Mouse (Mus musculus) ES-Bruce4 (cell line): ENCODE measurements at regions not wholly inside any gene's neighbourhood (a gene's known extent, or its start where the extent isn't known, plus 50 kb on each side); places are given as distances from the start of the nearest gene placed in this dataset.

ENCODE experiments used
- H3K27ac ChIP-seq: 2 replicates; pipeline ENCODE4 v1.5.1; 2012; ENCODE audit warnings: low read length, inconsistent platforms; ENCODE audit not compliant: insufficient read depth
- H3K27me3 ChIP-seq: 2 replicates; pipeline ENCODE4 v1.6.1; 2012; ENCODE audit warnings: mild to moderate bottlenecking, low read length, inconsistent platforms; ENCODE audit not compliant: control insufficient read depth, poor library complexity, insufficient read depth, severe bottlenecking
- H3K36me3 ChIP-seq: 2 replicates; pipeline ENCODE4 v1.6.1; 2012; ENCODE audit warnings: inconsistent platforms, mild to moderate bottlenecking, low read length, moderate library complexity; ENCODE audit not compliant: control insufficient read depth, poor library complexity, insufficient read depth, severe bottlenecking
- H3K4me1 ChIP-seq: one replicate; pipeline ENCODE4 v1.8.1; 2011; ENCODE audit warnings: low read length; ENCODE audit not compliant: control insufficient read depth, insufficient read depth
- H3K4me3 ChIP-seq: 2 replicates; pipeline ENCODE4 v1.5.1; 2011; ENCODE audit warnings: low read depth, mild to moderate bottlenecking, low read length
- H3K9ac ChIP-seq: 2 replicates; pipeline ENCODE4 v1.6.1; 2012; ENCODE audit warnings: low read depth, mild to moderate bottlenecking, inconsistent platforms; ENCODE audit not compliant: poor library complexity, severe bottlenecking
- H3K9me3 ChIP-seq: replicated peaks from 2 replicates; pipeline ENCODE4 v1.6.1; 2012; ENCODE audit warnings: mild to moderate bottlenecking, low read length, inconsistent platforms; ENCODE audit not compliant: control insufficient read depth, poor library complexity, insufficient read depth, severe bottlenecking
- CTCF ChIP-seq: IDR thresholded peaks from one replicate; pipeline ENCODE4 v1.8.1; 2011; ENCODE audit warnings: low read depth, low read length
- EP300 ChIP-seq: IDR thresholded peaks from 2 replicates; pipeline ENCODE4 v1.6.1; 2011; ENCODE audit warnings: low read depth, low read length; ENCODE audit not compliant: insufficient read depth
- POLR2A ChIP-seq: IDR thresholded peaks from one replicate; pipeline ENCODE4 v1.8.1; 2011; ENCODE audit warnings: low read length; ENCODE audit not compliant: insufficient read depth

DNA sequence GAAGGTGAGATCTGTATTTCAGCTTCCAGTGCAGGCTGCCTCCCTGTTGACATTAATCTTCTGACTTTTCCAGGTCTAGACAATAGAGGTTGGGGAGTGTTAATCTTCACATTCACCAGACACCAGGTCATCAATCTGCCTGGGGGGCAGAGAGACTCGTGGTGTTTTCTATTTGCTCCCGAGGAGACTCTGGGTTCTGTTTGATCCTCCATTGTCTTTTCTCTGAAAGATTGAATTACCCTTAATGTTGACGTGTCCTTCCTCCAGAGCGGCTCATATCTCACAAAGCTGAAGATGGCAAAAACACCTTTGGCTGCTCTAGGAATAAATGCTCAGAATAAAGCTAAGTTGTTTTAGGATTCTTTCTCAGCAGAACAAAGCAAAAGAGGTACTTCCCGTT is 453.8 kb upstream of the Adamts9 start:
- no peaks in the 10 kb centered on the region for H3K36me3 ChIP-seq
- no peak overlapping the region for H3K4me3 ChIP-seq
- TF ChIP-seq CTCF: no peak
- TF ChIP-seq EP300: no peak
- TF ChIP-seq POLR2A: no peak
- H3K9ac ChIP-seq: no peak overlapping the region
- H3K4me1 ChIP-seq: no peaks in the 10 kb centered on the region
- H3K27ac ChIP-seq: no peak overlapping the region
- no peaks in the 10 kb centered on the region for H3K27me3 ChIP-seq
- no peaks in the 10 kb centered on the region for H3K9me3 ChIP-seq

DNA sequence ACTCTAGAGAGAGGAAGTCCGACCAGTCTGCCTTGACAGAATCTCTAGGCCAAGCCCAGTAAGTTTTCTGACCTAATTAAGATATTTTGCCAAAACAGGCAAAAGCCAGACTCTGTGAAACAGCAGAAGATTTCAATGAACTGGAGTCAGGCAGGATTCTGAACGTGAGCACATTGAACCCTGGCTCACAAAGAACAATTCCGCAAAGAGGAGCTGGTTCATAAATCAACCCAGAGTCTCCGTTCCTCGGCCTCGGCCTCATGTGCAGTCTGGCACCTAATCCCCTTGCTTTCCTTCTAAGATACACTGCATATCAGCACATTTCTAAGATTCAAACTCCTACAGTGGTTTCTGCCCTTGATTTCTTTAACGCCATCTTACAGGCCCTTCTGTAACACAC is 452.7 kb upstream of the Adamts9 start:
- TF ChIP-seq CTCF (no peak), EP300 (no peak), POLR2A (no peak)
- no peak overlapping the region for H3K4me3 ChIP-seq
- no peaks in the 10 kb centered on the region for H3K4me1 ChIP-seq
- H3K27me3 ChIP-seq: no peaks in the 10 kb centered on the region
- H3K27ac ChIP-seq: no peak overlapping the region
- no peak overlapping the region for H3K9ac ChIP-seq
- H3K36me3 ChIP-seq: no peaks in the 10 kb centered on the region
- H3K9me3 ChIP-seq: no peaks in the 10 kb centered on the region

DNA sequence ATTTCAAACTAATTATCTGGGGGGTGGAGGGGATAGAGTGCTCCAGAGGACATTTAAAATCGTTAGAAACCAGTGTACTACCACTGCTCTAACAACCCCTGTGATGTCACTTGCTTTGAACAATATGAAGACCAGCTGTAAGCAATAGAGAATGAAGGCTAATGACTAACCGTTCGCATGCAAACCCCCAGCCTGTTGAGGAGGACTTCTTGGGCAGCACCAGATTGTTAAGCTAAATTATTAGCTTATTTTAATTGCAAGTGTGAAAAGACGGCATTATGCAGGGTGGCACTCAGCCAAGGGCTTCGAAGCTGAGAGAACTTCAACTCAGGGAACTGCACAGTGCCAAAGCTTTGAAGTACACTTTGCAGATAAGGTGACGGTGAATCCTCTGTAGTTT is 452.0 kb upstream of the Adamts9 start:
- Histone ChIP-seq H3K27me3 (no peaks in the 10 kb centered on the region), H3K27ac (no peak overlapping the region), H3K4me3 (no peak overlapping the region), H3K36me3 (no peaks in the 10 kb centered on the region), H3K4me1 (no peaks in the 10 kb centered on the region), H3K9ac (no peak overlapping the region), H3K9me3 (no peaks in the 10 kb centered on the region)
- no peak for TF ChIP-seq CTCF
- TF ChIP-seq POLR2A: no peak
- TF ChIP-seq EP300: no peak

DNA sequence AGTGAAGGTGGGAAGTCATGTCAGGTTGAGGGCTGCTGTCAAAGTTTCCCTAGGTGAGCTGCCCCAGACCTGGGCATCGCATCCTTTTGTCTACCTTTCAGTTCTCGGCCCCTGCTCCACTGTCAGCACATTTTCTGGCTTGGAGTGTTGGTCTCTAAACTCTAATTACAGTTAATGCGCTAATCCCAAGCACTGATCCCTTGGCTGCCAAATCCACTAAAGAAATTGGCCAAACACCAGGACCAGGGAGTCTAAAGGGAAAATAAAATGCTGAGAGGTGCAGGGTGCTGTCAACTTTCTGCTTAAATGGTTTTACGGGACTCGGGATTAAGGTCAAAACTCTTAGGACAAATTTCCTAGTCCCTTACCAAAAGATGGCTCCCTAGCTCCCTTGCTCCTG is 450.3 kb upstream of the Adamts9 start:
- H3K9ac ChIP-seq: no peak overlapping the region
- no peaks in the 10 kb centered on the region for H3K27me3 ChIP-seq
- no peak overlapping the region for H3K27ac ChIP-seq
- H3K4me3 ChIP-seq: no peak overlapping the region
- TF ChIP-seq POLR2A (no peak), CTCF (no peak), EP300 (no peak)
- H3K36me3 ChIP-seq: no peaks in the 10 kb centered on the region
- H3K4me1 ChIP-seq: no peaks in the 10 kb centered on the region
- no peaks in the 10 kb centered on the region for H3K9me3 ChIP-seq

DNA sequence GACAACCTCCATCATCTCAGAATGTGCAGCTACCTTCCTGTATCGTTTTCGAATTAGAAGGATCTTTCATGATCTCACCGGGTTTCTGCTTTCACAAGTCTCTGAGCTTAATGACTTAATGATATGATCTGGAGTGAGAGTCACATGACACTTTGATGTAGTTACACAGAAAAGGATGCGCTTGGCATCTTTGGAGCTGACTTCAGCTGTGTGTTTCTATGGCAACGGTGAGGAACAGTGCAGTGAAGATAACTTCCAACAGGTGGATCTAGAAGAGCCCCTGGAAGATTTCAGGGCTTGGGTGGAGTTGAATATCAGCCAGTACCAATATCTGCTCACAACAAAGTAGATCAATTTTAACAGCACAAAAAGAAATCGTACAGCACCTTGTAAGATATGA is 449.1 kb upstream of the Adamts9 start:
- H3K9me3 ChIP-seq: no peaks in the 10 kb centered on the region
- no peak overlapping the region for H3K4me3 ChIP-seq
- no peaks in the 10 kb centered on the region for H3K27me3 ChIP-seq
- H3K27ac ChIP-seq: no peak overlapping the region
- H3K4me1 ChIP-seq: no peaks in the 10 kb centered on the region
- H3K9ac ChIP-seq: no peak overlapping the region
- no peaks in the 10 kb centered on the region for H3K36me3 ChIP-seq
- TF ChIP-seq CTCF (no peak), POLR2A (no peak), EP300 (no peak)

DNA sequence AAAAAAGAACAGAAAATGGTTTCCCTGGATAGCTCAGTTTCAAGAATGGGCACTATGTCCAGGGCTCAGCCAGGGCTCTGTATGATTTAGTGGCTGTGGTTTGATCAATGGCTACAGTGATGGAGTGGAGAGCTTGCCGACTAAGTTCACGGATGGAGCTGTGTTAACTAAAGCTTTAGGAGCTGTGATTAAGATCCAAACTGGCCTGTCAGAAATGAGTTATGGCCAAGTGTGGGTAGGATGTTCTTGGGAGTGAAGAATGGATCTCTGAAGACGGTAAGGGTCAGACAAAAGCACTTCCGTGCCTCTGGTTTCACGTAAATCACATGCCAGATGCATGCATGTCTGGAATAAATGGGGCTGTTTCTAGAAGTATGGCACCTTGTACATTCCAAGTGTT is 447.9 kb upstream of the Adamts9 start:
- H3K36me3 ChIP-seq: no peaks in the 10 kb centered on the region
- H3K9ac ChIP-seq: no peak overlapping the region
- TF ChIP-seq CTCF (no peak), POLR2A (no peak), EP300 (no peak)

DNA sequence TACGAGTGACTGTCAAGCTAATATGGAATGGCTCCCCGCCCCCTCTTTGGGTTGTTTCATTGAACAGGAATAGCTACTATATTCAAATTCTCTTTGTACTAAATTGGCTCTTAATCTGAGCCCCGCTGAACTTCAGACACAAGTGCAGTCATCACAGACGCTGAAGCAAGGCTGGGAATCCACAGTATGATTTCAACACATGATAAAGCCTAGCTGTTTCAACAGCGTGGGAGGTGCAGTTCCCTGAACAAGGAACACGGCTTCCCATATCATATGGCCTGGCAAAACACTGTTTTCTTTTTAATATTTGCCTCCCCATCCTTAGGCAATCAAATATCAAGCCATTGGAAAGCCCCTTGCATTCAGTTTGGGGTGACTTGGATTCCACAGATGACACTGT is 428.0 kb upstream of the Adamts9 start:
- Histone ChIP-seq H3K36me3 (no peaks in the 10 kb centered on the region), H3K27ac (no peak overlapping the region), H3K4me3 (no peak overlapping the region), H3K27me3 (no peaks in the 10 kb centered on the region), H3K9me3 (no peaks in the 10 kb centered on the region), H3K9ac (no peak overlapping the region), H3K4me1 (no peaks in the 10 kb centered on the region)
- no peak for TF ChIP-seq CTCF
- no peak for TF ChIP-seq EP300
- TF ChIP-seq POLR2A: no peak

More for the DNA sequence above, 447.9 kb upstream of the Adamts9 start:
- Histone ChIP-seq H3K4me1 (no peaks in the 10 kb centered on the region), H3K4me3 (no peak overlapping the region), H3K27ac (no peak overlapping the region), H3K27me3 (no peaks in the 10 kb centered on the region), H3K9me3 (no peaks in the 10 kb centered on the region)
